Mouse (Mus musculus) gastrocnemius, postnatal 36 days (tissue): ENCODE measurements around the gene Gm28036. TPM values are rescaled to one million over a fixed set of nuclear protein-coding genes. Genes with fewer than 3 reads are reported as not detected.

Experiments used
- total RNA-seq, 2 experiments: library from RNA; stranded (reverse); gene quantifications; 2 replicates each; pipeline ENCODE4 v1.2.3; 2021

Gene Gm28036
- total RNA-seq, 2 experiments from 2014 or later = 4.2 to 4.4 TPM

Other genes starting within 250 kb of the Gm28036 start
- 100 to 1,000 TPM; 151 to 164 TPM for gene Uqcc1, start 196.8 kb downstream of the Gm28036 start, total RNA-seq
- not detected for gene Gm15557, start 186.4 kb downstream of the Gm28036 start, total RNA-seq
- under 1 TPM in 1 of 2 experiments, not detected in 1; 0.10 TPM for gene Gdf5, start 181.7 kb downstream of the Gm28036 start, total RNA-seq
- 1 to 10 TPM; 3.1 to 3.2 TPM for gene Cep250, start 170.6 kb downstream of the Gm28036 start, total RNA-seq
- gene 6430550D23Rik, start 119.1 kb downstream of the Gm28036 start, total RNA-seq = under 1 TPM; 0.20 to 0.39 TPM
- gene Ergic3, start 119.0 kb downstream of the Gm28036 start, total RNA-seq = 10 to 100 TPM; 44.1 to 46.2 TPM
- gene Fer1l4, start 74.1 kb downstream of the Gm28036 start, total RNA-seq = not detected
- gene Spag4, start 61.9 kb downstream of the Gm28036 start, total RNA-seq = not detected
- gene Cpne1, start 15.1 kb downstream of the Gm28036 start, total RNA-seq = 1 to 10 TPM; 8.3 to 9.6 TPM
- 1 to 10 TPM; 3.6 to 6.6 TPM for gene Rbm12, start 15.1 kb downstream of the Gm28036 start, total RNA-seq
- 100 to 1,000 TPM; 196 to 210 TPM for gene Romo1, start 16.9 kb upstream of the Gm28036 start, total RNA-seq
- gene Nfs1, start 17.1 kb upstream of the Gm28036 start, total RNA-seq = 10 to 100 TPM; 70.8 to 77.4 TPM
- 100 to 1,000 TPM in 1 of 2 experiments, 10 to 100 TPM in 1; 88.5 to 107 TPM for gene Rbm39, start 53.1 kb upstream of the Gm28036 start, total RNA-seq
- gene Phf20, start 69.4 kb upstream of the Gm28036 start, total RNA-seq = 10 to 100 TPM; 22.4 to 22.8 TPM
- 1 to 10 TPM in 1 of 2 experiments, under 1 TPM in 1; 0.54 to 1.1 TPM for gene Cnbd2, start 185.2 kb upstream of the Gm28036 start, total RNA-seq
- 10 to 100 TPM; 51.6 to 57.5 TPM for gene Scand1, start 185.6 kb upstream of the Gm28036 start, total RNA-seq